In genomic region chr4:59189546-59190237, GRCm38 (mm10) we compare ENCODE assay signal across 8 mouse cellular contexts. TPM values are rescaled to one million over a fixed set of nuclear protein-coding genes. Genes with fewer than 3 reads are reported as not detected.
A peak's percentile ranks its signal among the peaks of the same experiment; 100 is the strongest.
DNase-seq lines count a peak whose midpoint lies in the region; ATAC-seq and TF ChIP-seq lines count a peak whose summit lies in the region.

No protein-coding gene starts in this region.

- H3K4me2 ChIP-seq in forebrain, postnatal 0 days (ENCODE audit: low read depth), result peak overlapping the region; percentile 55
- peak overlapping the region; percentile 76 for H3K4me2 ChIP-seq in liver, embryonic 11.5 days
- H3K4me2 ChIP-seq in neural tube, embryonic 13.5 days, result peak overlapping the region; percentile 74

- H3K9me3 ChIP-seq in forebrain, postnatal 0 days (ENCODE audit: low read length), result no peaks in the 10 kb centered on the region
- no peaks in the 10 kb centered on the region for H3K9me3 ChIP-seq in liver, embryonic 11.5 days (ENCODE audit: control insufficient read depth, low read length)
- H3K9me3 ChIP-seq in neural tube, embryonic 13.5 days, result no peaks in the 10 kb centered on the region

- DNase-seq in layer of hippocampus, adult 11-12 months (ENCODE audit: low spot score), result peak; percentile 44
- DNase-seq in layer of hippocampus, adult 9-10 months (ENCODE audit: low spot score), result no peak
- peak; percentile 45 for DNase-seq in brain, adult 2 months (ENCODE audit: low read depth, low spot score)
- peak; percentile 66 for DNase-seq in forebrain, postnatal 0 days
- DNase-seq in kidney, adult 9 months, result peak; percentile 19
- peak; percentile 57 for DNase-seq in liver, embryonic 11.5 days (ENCODE audit: low spot score)
- DNase-seq in ovary, postnatal 36 days (ENCODE audit: low spot score), result no peak

- H3K4me1 ChIP-seq in forebrain, postnatal 0 days (ENCODE audit: insufficient read depth), result peaks cover 4% of the 10 kb centered on the region; the same call in 1 of the 2 replicates
- H3K4me1 ChIP-seq in liver, embryonic 11.5 days (replicated peaks; ENCODE audit: control insufficient read depth, insufficient read depth, low read length), result peaks cover 25% of the 10 kb centered on the region
- peaks cover 16% of the 10 kb centered on the region for H3K4me1 ChIP-seq in neural tube, embryonic 13.5 days (replicated peaks)

- H3K9ac ChIP-seq in forebrain, postnatal 0 days, result peak overlapping the region; percentile 94
- H3K9ac ChIP-seq in liver, embryonic 11.5 days (ENCODE audit: low read depth, low read length), result peak overlapping the region; percentile 98
- peak overlapping the region; percentile 97 for H3K9ac ChIP-seq in neural tube, embryonic 13.5 days

- H3K27ac ChIP-seq in forebrain, postnatal 0 days (ENCODE audit: low read depth, low read length), result peak overlapping the region; percentile 99
- H3K27ac ChIP-seq in liver, embryonic 11.5 days (ENCODE audit: low read depth, low read length), result peak overlapping the region; percentile 98
- H3K27ac ChIP-seq in neural tube, embryonic 13.5 days (replicated peaks), result peak overlapping the region; percentile 97

- peak overlapping the region; percentile 83 for H3K4me3 ChIP-seq in forebrain, postnatal 0 days (ENCODE audit: low read depth, low read length)
- H3K4me3 ChIP-seq in liver, embryonic 11.5 days (ENCODE audit: low read depth, low read length), result peak overlapping the region; percentile 95
- peak overlapping the region; percentile 93 for H3K4me3 ChIP-seq in neural tube, embryonic 13.5 days

- H3K36me3 ChIP-seq in forebrain, postnatal 0 days (ENCODE audit: insufficient read depth), result no peaks in the 10 kb centered on the region
- H3K36me3 ChIP-seq in liver, embryonic 11.5 days (ENCODE audit: control insufficient read depth, insufficient read depth, low read length), result no peaks in the 10 kb centered on the region
- no peaks in the 10 kb centered on the region for H3K36me3 ChIP-seq in neural tube, embryonic 13.5 days

- peak; percentile 66 for ATAC-seq in forebrain, postnatal 0 days
- peak; percentile 10 for ATAC-seq in liver, embryonic 11.5 days (replicated peaks; ENCODE audit: low FRiP score)
- peak; percentile 48 for ATAC-seq in neural tube, embryonic 13.5 days (ENCODE audit: low read depth)

- WGBS in forebrain, postnatal 0 days, result 2% methylated on average over 49 of the region's 54 CpGs
- under 1% methylated on average over 54 of the region's 54 CpGs for WGBS in liver, embryonic 11.5 days
- WGBS in neural tube, embryonic 13.5 days, result under 1% methylated on average over 45 of the region's 54 CpGs

- H3K27me3 ChIP-seq in forebrain, postnatal 0 days (ENCODE audit: insufficient read depth, low read length), result no peaks in the 10 kb centered on the region
- no peaks in the 10 kb centered on the region for H3K27me3 ChIP-seq in liver, embryonic 11.5 days (replicated peaks; ENCODE audit: control insufficient read depth, insufficient read depth, low read length)
- H3K27me3 ChIP-seq in neural tube, embryonic 13.5 days, result no peaks in the 10 kb centered on the region

- no peak for TF ChIP-seq CTCF in forebrain, postnatal 0 days (IDR thresholded peaks at IDR 0.05; ENCODE audit: low read depth)

RNA-seq across cellular contexts. Expression of gene Ugcg, which starts 0.6 kb away (rescaled TPM):
- 52.7 and 66.4 TPM in 2 replicates for total RNA-seq in forebrain, postnatal 0 days (2014; rRNA removed)
- polyA plus RNA-seq in forebrain, postnatal 0 days (2015; fragmentation: Nextera tagmentation; extraction: Ambion mirVana), result 12.9 and 18.5 TPM in 2 replicates
- 25.9 and 26.1 TPM in 2 replicates for polyA plus RNA-seq in liver, embryonic 11.5 days (2014; fragmentation: Nextera tagmentation; extraction: Ambion mirVana)
- 15.1 and 17.0 TPM in 2 replicates for polyA plus RNA-seq in neural tube, embryonic 13.5 days (2015; fragmentation: Nextera tagmentation; extraction: Ambion mirVana)

RNA-seq across cellular contexts. Expression of gene AI481877, which starts 50.9 kb away (rescaled TPM):
- total RNA-seq in forebrain, postnatal 0 days (2014; rRNA removed), result not detected in 2 replicates
- polyA plus RNA-seq in forebrain, postnatal 0 days (2015; fragmentation: Nextera tagmentation; extraction: Ambion mirVana), result not detected in 2 replicates
- polyA plus RNA-seq in liver, embryonic 11.5 days (2014; fragmentation: Nextera tagmentation; extraction: Ambion mirVana), result not detected in 2 replicates
- not detected in 2 replicates for polyA plus RNA-seq in neural tube, embryonic 13.5 days (2015; fragmentation: Nextera tagmentation; extraction: Ambion mirVana)

Comparison
In these comparisons a context has a peak if more than half of its experiments do, and no peak if none do; other contexts are left out.
1. DNase-seq: peak in layer of hippocampus, adult 11-12 months (single experiment), brain, adult 2 months (single experiment), forebrain, postnatal 0 days (single experiment), kidney, adult 9 months (single experiment) and liver, embryonic 11.5 days (single experiment); none in layer of hippocampus, adult 9-10 months (single experiment) and ovary, postnatal 36 days (single experiment).
2. ATAC-seq: peak in every context shown above with its lines; median percentile 66 in forebrain, postnatal 0 days; 48 in neural tube, embryonic 13.5 days; 10 in liver, embryonic 11.5 days.
3. Peak in every context shown above with its lines, with median percentiles within 50 percentile points of each other: H3K27ac ChIP-seq, H3K4me2 ChIP-seq, H3K4me3 ChIP-seq and H3K9ac ChIP-seq.